Mouse (Mus musculus) ES-CJ7 (cell line): ENCODE results near the gene Ddb1.
"Not testable (repeated sequence)": the region's sequence is repeated elsewhere in the genome, so short reads cannot be mapped to it uniquely, and the experiment has no call there.

Source experiments
- DNase-seq: peaks from one replicate; pipeline ENCODE4 v3.0.0; 2011; ENCODE audit warnings: low read depth, low spot score

Ddb1 gene

DNA sequence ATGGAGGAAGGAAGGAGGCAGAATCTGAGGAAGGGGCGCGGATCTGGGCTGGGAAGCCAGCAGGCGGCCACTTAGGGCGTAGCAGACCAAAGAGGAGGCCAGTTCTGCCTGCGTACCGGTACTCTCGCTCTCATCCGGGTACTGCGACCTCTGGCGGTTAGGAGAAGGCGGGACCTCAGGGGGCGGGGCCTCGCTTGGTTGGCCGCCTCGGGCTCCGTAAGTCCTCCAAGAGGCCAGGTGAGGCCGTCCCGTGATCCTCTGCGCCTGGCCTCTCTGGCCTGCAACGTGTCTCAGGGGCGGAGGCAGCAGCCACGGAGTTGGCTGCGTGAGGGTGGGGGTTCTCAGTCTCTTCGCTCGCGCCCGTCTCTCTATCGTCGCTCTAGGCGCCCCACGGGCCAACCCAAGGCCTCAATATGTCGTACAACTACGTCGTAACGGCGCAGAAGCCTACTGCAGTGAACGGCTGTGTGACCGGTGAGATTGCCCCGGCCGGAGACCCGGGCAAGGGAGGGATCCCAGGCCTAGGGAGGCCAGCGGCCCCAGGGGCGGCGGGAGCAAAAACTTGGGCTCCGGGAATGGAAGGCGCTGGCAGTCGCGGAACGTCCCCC lies at the start of gene Ddb1, which contains the start of gene Tkfc:
Ddb1 (plus strand) TSS at position 35 of the 608 bp plus-strand sequence.
Tkfc (minus strand) TSS at position 362 of the 608 bp plus-strand sequence.
- DNase-seq = peak; percentile 98

DNA sequence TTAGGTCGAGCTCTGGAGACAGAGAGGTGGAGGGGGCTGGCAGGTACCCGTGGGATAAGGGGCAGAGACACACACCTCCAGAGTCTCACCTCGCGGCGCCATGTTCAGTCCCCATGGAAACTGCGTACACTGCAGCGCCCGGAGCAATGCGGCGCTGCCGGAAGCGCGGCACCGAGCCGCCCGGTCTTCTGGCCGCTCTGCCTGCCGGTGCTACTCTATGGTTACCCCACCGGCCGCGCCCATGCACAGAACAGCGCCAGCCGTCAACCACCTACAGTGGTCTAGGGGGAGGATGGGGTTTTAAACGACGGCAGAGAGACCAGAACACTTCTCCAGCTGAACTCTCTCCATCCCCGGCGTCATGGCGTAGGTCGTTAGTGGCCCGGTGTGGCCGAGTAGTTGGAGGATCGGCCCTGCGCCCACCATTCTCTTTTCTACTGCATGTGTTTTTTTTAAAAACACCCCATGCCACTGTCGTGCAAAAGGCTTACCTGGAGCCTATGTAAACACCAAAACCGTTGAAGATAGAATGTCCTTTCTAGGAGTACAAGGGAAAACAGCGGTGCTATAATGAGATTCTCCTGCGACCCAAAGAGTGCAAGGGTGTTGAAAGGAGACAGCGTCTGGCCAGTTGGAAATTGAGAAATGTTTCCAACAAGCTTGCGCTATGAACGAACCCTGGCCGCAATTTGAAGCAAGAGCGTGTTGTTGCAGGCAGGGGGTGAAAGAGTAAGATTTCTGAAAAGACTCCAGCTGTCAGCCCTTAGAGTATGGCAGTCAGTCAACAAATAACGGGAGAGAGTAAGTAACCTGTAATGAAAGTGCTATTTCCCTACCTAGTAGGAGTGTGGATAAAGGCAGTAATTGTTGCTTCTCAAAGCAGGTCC lies 49.3 kb upstream of the Ddb1 start, which contains the start of gene Tmem216:
Tmem216 (minus strand) TSS at position 615 of the 887 bp plus-strand sequence.
- peak; percentile 83 for DNase-seq

DNA sequence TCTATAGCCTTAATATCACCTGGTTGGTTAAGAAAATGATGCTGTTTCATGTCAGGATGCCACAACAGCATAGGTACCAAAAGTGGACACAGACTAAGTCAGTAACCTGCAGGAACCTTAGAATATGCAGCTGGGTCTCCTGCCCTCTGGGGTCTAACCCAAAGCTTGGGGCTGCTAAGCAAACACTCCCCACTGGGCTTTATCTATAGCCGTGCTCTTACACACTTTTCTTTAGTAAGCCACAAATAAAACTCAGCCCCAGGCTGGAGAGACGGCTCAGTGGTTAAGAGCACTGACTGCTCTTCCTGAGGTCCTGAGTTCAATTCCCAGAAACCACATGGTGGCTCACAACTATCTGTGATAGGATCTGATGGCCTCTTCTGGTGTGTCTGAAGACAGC lies 48.1 kb upstream of the Ddb1 start:
- no peak for DNase-seq

DNA sequence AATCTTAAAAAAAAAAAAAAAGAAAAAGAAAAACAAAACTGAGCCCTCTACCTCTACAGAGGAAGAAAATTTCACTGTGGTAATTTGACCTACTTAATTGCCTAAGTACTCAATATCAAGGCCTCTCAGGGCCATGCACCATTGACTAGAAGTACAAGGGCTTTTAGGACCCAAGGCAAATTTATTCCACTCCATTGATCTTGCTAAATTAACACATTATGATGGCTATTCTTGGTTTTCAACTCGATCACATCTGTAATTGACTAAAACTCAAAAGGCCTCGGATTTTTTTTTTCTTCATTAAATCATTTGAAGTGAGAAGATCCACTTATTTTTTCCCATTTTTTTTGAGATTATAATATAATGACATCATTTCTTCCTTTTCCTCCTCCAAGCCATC lies 47.7 kb upstream of the Ddb1 start:
- no peak for DNase-seq

DNA sequence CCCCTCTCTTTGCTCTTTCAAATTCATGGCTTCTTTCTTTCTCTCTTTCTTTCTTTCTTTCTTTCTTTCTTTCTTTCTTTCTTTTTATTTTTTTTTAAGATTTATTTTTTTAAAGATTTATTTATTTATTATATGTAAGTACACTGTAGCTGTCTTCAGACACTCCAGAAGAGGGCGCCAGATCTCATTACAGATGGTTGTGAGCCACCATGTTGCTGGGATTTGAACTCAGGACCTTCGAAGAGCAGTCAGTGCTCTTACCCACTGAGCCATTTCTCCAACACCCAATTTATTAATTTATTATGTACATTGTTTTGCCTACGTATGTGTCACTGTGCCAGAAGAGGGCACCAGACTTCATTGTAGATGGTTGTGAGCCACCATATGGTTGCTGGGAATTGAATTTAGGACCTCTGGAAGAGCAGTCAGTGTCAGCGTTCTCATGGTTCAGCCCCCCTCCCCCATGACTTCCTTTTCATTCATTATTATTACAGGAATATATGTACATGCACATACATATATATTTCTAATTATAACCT lies 47.2 kb upstream of the Ddb1 start:
- DNase-seq = not testable (repeated sequence)

DNA sequence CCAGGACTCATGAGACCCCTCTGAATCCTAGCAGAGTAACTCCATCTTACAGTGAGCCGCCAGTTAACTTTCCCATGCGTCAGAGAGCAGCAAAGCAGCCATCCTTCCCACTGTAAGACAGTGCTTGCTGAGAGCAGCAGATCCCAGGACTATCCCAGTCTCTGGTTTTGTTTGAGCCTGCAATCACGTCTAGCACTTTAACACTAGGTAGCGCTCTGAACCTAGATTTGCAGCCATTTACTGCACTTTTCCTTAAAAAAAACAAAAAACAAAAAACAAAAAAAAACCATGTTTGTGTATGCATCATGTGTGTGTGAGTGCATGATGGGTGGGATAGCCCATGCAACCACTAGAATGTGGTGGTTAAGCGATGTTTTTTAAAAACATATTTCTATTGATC lies 45.0 kb upstream of the Ddb1 start:
- DNase-seq = peak; percentile 72

DNA sequence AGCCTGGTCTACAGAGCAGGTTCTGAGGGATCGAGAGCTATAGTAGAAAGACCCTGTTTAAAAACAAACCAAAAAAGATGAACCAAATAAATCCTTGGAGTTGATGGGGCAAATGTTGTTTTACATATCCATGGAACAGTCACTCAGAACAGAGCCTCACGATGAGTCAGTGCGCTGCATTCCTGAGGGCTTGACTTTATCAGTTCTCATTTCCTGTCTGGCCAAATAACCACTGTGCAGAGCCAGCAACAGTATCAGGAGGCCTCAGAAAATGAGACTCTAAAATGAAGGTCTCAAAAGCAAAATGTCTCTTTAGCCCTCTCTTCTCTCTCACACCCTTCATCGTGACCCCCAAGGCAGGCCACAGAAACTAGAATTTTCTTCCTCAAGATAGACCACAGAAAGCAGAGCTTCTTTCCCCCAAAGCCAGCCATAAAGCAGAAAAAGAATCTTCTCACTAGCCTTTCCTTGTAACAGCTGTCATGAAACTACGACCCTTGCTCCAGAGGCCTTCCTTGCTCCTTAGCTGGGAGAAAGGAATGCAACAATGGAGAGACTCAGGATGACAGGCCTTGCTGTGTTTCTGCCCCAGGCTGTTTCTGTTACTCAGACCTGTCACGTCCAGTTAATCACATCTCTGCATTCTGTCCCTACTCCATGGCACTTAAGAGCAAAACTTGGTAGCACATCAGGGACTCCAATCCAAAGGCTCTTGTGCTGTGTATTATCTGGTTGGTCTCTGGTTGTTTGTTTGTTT lies 43.4 kb upstream of the Ddb1 start:
- DNase-seq = no peak

DNA sequence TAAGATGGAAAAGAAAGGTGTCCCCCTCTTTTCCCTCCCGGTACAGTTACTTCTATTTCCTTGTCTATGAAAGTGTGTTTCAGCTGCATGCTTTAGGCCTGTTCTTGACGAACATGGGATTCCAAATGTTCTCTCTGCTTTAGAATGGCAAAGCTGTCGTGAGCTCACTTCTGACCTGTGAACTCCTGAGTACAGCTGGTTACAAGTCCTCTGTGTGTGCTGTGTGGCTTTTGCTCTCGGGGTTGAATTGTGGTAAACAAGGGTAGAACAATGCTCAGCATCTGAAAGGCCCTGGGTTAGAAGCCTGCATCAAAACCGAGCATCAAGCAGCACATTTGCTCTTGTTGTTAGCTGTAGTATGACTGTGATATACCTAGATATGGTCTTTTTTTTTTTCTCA lies 42.8 kb upstream of the Ddb1 start:
- DNase-seq = no peak

DNA sequence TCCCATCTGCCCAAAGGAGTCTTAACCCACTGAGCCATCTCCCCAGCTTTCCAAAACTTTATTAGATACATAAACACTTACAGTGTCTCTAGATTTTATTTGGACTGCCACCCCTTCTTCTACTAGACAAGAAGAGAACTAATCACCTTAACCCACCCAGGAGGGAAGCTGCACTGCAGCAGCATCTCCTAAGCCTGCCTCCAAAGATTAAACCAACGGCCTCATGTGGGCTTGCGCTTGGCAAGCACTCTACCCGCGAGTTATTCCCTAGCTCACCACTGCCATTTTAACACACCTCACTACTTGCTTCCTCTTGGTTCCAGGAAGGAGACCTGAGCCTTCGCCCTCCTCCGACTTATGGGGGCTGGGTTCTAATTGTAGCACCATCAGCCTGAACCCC lies 40.8 kb upstream of the Ddb1 start:
- no peak for DNase-seq

DNA sequence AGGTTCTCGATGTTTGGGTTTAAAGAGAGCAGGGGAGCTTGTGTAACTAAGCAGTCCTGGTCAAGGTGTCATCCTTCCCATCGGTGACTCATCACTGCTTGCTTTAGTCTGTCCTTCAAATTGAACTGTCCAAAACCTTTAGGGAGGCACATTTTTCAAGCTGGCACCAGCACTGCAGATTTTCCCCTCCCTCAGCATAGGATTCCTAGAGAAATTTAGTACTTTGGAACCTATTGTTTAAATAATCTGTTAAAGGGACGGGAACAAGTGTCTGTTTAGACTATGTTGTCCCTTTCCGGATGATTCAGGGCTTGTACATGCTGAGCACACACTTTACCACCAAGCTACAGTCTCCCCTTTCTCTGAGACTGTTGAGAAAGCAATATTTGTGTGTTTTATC lies 39.9 kb upstream of the Ddb1 start:
- DNase-seq = no peak

DNA sequence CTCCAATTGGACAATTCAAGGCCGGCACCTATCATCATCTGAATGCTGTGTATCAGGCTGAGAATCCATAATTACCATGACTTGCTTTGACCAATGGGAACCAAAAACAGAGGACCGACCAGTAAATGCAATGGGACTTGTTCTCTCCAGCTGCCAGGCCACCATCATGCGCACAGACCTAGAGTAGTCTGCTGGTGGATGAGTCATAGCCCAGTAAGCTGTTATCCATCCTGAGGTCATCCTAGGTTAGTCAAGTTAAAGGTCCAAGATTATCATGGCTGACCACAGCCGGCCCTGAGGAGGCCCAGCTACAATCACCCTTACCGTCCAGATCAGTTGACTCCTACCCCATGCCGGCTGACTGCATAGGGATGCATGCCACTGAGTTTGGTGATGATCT lies 35.5 kb upstream of the Ddb1 start:
- DNase-seq = no peak

DNA sequence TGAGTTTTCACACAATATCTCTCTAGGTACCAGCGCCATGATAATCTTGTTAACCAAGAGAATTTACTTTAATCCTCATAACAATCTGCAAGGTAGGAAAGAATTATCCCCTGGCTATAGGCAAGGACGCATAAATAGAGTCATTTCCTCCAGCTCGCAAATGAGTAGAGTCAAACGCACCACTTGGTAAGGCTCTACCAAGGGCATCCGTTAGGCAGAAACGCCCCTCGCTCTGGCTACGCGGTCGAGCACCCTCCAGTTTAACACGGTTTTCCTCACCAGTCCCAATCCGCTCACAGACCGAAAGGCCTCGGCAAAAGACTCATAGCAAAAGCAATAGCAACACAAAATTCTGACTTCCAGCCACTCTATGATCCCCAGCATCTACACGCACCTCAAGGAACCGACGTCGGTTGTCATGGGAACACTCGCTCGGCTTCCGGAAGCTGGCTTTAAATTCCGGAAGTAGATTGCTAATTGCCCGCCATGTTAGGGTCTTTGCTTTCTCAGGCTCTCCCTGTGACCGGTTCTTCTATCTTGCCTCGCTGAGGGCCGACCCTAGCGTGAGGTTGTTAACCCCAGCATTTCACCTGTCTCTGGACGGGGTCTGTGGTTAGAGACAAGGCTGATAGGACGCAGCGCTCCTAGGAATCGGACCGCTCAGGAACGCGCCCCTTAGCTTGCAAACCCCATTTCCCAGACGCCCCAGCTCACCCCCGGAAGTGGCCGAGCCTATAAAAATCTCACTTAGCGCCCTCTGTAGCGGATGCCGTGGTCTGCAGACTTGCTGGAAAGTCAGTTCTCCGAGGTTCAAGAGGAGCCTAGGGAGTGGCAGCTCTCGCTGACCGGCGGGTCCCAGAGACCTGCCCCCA lies 28.2 kb upstream of the Ddb1 start, which contains the start of the genes Cyb561a3 and Tmem138:
Cyb561a3 (plus strand) TSS at position 483 of the 872 bp plus-strand sequence.
Tmem138 (minus strand) TSS at position 673 of the 872 bp plus-strand sequence.
- DNase-seq = peak; percentile 94

DNA sequence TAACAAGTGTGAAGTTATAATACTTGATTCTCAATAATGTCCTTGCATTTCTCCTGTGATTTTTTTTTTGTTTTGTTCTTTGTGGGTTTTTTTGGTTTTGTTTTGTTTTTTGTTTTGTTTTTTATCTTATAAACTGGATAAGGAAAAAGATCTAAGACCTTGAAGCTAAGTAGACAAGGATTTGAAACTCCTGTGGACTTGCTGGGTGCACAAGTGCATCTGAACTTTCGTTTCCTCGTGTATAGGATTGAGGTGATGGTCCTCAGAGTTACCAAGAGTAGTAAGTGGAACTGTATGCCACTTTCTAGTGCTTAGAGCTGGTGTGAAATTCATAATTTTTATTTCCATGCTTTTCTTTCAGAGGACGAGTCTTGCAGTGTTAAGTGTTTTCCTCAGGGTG lies 25.0 kb upstream of the Ddb1 start:
- no peak for DNase-seq

DNA sequence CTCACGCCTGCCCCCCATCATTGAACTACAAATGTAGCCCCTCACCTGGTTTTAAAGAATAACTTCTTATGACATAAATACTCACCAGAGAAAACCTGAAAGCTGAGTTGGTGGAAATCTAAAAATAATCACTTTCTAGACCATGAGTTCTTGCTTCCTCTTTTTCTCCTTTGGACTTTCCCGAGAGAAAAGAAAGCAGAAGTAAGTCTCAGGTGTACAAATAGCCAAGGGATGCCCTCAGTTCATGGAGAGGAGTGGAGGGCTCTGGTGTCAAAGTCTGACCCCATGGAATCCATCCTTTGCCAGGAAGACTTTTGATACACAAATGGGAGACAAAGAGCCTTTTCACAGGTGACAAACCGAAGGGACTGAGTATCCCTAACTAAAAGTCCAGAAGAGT lies 24.4 kb upstream of the Ddb1 start:
- DNase-seq = no peak

DNA sequence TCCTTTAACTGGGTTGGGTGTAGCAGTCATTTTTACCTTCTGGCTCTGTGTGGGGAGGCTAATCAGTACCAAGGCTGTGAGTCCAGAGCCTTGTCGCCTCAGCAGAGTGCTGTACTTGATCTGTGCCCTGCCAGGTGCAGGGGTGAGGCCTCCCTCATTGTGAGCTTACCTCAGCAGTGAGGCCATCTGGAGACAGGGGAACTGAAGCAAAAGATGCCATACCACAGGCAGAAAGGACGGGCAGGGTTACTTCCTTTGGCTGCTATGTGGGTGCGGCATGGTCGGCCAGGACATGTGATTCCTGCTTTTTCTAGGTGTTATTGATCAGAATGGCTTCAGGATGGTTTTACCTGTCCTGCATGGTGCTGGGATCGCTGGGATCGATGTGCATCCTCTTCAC lies 23.1 kb upstream of the Ddb1 start:
- DNase-seq = no peak

DNA sequence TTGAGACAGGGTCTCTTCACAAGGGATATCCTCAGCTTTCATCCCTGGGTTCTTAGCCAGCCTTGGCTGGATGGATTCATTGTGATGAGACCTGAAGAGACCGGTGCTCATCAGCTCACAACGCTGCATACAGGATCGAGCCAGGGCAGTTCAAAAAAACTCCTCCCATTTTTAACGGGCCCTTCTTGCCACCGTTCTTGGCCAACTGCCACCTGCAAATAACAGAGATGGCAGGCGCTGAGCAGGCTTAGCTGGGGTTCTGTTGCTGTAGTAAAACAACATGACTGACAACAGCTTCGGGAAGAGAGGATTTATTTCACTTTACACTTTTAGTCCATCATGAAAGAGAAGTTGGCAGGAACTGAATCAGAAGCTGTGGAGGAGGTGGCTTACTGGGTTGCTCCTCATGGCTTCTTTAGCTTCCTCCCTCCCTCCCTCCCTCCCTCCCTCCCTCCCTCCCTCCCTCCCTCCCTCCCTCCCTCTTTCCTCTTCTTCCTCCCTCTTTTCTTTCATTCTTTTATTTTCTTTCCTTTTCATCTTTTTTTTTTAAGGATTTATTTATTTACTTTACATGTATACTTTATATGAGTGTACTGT lies 21.5 kb upstream of the Ddb1 start:
- no peak for DNase-seq

DNA sequence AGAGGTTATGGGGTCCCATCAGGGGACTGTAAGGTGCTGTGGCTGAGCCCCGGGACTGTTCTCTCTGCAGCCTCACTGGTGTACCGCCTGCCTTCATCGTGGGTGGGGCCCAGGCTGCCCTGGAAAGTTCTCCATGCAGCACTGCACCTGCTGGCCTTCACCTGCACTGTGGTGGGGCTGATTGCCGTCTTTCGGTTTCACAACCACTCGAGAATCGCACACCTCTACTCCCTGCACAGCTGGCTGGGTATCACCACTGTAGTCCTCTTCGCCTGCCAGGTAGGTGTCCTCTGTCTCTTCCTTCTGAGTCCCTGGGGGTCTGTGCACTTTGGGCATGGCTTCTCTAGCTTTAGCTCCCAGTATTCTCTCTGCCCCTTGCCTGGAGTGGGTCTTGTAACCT lies 20.0 kb upstream of the Ddb1 start:
- no peak for DNase-seq

DNA sequence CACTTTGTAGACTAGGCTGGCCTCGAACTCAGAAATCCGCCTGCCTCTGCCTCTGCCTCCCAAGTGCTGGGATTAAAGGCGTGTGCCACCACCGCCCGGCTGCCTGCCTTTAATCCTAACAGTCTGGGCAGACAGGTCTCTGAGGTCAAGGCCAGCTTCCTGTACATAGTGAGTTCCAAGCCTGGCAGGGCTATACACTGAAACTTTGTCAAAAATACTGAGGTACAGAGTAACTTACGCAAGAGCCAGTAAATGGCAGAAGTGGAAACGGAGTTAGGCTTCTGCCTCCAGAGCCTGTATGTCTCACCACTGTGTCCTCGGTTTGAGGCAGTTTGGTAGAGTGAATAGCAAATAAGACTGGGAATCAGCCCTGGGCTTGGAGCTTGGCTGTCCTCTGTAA lies 17.9 kb upstream of the Ddb1 start:
- no peak for DNase-seq

DNA sequence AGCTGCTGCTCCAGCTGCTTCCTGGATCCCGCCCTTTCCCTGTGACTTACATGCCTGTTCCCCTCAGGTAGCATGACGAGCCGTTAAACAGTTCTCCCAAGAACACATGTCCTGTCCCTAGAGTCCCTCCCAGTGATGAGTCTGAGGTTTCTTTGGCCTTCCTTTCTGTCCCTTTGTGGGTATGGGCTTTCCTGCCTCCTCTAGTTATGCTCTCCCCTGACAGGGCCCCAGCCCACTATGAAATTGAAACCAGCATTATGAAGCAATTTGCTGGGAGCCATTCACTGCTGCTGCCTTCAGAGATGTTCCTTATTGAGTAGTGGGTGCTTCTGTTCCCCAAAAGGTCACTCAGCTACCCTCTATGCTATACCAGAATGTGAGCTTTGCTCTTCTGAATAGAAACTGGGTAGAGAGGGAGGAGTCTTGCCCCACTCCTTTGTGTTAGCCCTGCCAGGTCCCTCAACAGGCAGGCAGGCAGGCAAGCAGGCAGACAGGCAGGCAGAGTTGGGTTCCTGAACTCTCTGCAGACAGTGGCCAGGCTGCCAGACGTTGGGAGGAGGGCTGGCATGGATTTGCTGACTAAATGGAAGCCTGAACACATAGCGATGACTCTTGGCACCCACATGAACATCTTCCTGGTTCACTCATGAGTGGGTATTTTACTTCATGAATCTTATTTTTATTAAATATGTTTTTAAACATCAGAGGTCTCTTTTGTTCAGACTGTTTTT lies 15.8 kb upstream of the Ddb1 start:
- no peak for DNase-seq

DNA sequence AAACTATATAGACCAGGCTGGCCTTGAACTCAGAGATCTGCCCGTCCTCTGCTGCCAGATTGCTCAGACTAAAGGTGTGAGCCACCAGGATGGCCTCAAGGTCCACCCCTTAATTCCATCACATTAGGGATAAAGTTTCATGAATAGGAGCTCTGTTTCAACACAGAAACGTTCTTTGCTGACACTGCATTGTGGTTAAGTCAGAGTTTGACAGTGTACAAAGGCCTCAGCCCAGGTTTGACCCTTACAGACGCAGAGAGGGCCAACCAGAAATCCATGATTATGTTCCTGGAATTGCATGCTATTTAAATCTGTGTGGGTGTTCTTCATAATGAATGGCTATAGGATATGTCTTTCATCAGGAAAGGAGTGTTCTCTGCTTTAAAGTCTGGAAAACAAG lies 14.8 kb upstream of the Ddb1 start:
- no peak for DNase-seq
